In genomic region chr9:69192446-69192845, GRCm38 (mm10) we compare ENCODE assay signal across 21 mouse cellular contexts.
DNase-seq lines count a peak whose midpoint lies in the region; ATAC-seq and TF ChIP-seq lines count a peak whose summit lies in the region.
"Had no signal": no experiment of that assay in that cellular context is flagged by ENCODE, and none has a peak within 500 bp of the region (broad histone marks: within the 10 kb centered on the region; RNA-seq: fewer than 3 reads in every experiment).

No protein-coding gene starts in this region.

- no peak overlapping the region for H3K27ac ChIP-seq in kidney, adult 2 months (ENCODE audit: insufficient read depth, low read depth, low read length)
- H3K27ac ChIP-seq in kidney, embryonic 15.5 days, result no peak overlapping the region
- H3K27ac ChIP-seq in liver, adult 2 months (replicated peaks; ENCODE audit: insufficient read depth, low read depth, low read length), result no peak overlapping the region
- no peak overlapping the region for H3K27ac ChIP-seq in liver, embryonic 11.5 days (ENCODE audit: low read depth, low read length)
- H3K27ac ChIP-seq in liver, postnatal 0 days (ENCODE audit: low read depth), result no peak overlapping the region
- no peak overlapping the region for H3K27ac ChIP-seq in liver, embryonic 12.5 days
- no peak overlapping the region for H3K27ac ChIP-seq in midbrain, embryonic 11.5 days (ENCODE audit: low read depth, low read length)
- no peak overlapping the region for H3K27ac ChIP-seq in midbrain, embryonic 16.5 days (ENCODE audit: low read length)

- no peak overlapping the region for H3K4me3 ChIP-seq in kidney, adult 2 months (ENCODE audit: insufficient read depth, low read depth, low read length)
- no peak overlapping the region for H3K4me3 ChIP-seq in kidney, embryonic 15.5 days (replicated peaks)
- no peak overlapping the region for H3K4me3 ChIP-seq in liver, adult 2 months (ENCODE audit: insufficient read depth, low read depth, low read length)
- H3K4me3 ChIP-seq in liver, embryonic 11.5 days (ENCODE audit: low read depth, low read length), result no peak overlapping the region
- H3K4me3 ChIP-seq in liver, postnatal 0 days (ENCODE audit: low read depth, low read length), result no peak overlapping the region
- H3K4me3 ChIP-seq in liver, embryonic 12.5 days, result no peak overlapping the region
- H3K4me3 ChIP-seq in midbrain, embryonic 11.5 days (ENCODE audit: low read depth, low read length), result no peak overlapping the region
- no peak overlapping the region for H3K4me3 ChIP-seq in midbrain, embryonic 16.5 days (ENCODE audit: low read depth, low read length)

- no peaks in the 10 kb centered on the region for H3K79me2 ChIP-seq in liver, adult 2 months (ENCODE audit: control insufficient read depth, insufficient read depth, low read length)

- peak; percentile 13 for DNase-seq in kidney, adult 2 months
- peak; percentile 58 for DNase-seq in liver, adult 2 months (ENCODE audit: extremely low read depth, low read depth, low spot score)
- DNase-seq in liver, embryonic 11.5 days (ENCODE audit: low spot score), result no peak
- no peak for DNase-seq in liver, postnatal 0 days
- peak; percentile 19 for DNase-seq in midbrain, embryonic 11.5 days (ENCODE audit: low spot score, missing footprints)
- DNase-seq: adrenal gland, adult 2 months; adrenal gland, adult 8-10 months; adrenal gland, postnatal 10 days; adrenal gland, postnatal 14 days; adrenal gland, postnatal 25 days; B cell, adult 2 months; cerebellum, adult 11 months; cerebellum, adult 11-12 months had no signal

- no peak overlapping the region for H3K9ac ChIP-seq in kidney, embryonic 15.5 days
- H3K9ac ChIP-seq in liver, adult 2 months (ENCODE audit: low read depth, low read length), result no peak overlapping the region
- H3K9ac ChIP-seq in liver, embryonic 11.5 days (ENCODE audit: low read depth, low read length), result no peak overlapping the region
- H3K9ac ChIP-seq in liver, postnatal 0 days (replicated peaks), result no peak overlapping the region
- no peak overlapping the region for H3K9ac ChIP-seq in liver, embryonic 12.5 days
- no peak overlapping the region for H3K9ac ChIP-seq in midbrain, embryonic 11.5 days (ENCODE audit: low read length)
- H3K9ac ChIP-seq in midbrain, embryonic 16.5 days (ENCODE audit: low read depth, low read length), result no peak overlapping the region

- no peak for TF ChIP-seq POLR2A in kidney, adult 2 months (IDR thresholded peaks at IDR 0.05; ENCODE audit: low read depth, low read length)
- TF ChIP-seq POLR2A in liver, adult 2 months (IDR thresholded peaks at IDR 0.05; ENCODE audit: extremely low read depth, insufficient read depth, low read length), result no peak

- H3K9me3 ChIP-seq in kidney, embryonic 15.5 days (replicated peaks), result no peaks in the 10 kb centered on the region
- no peaks in the 10 kb centered on the region for H3K9me3 ChIP-seq in liver, embryonic 11.5 days (ENCODE audit: control insufficient read depth, low read length)
- no peaks in the 10 kb centered on the region for H3K9me3 ChIP-seq in liver, postnatal 0 days (ENCODE audit: low read length)
- no peaks in the 10 kb centered on the region for H3K9me3 ChIP-seq in liver, embryonic 12.5 days (replicated peaks)
- H3K9me3 ChIP-seq in midbrain, embryonic 11.5 days (ENCODE audit: control insufficient read depth, low read length), result no peaks in the 10 kb centered on the region
- no peaks in the 10 kb centered on the region for H3K9me3 ChIP-seq in midbrain, embryonic 16.5 days (replicated peaks; ENCODE audit: control insufficient read depth, low read length, poor library complexity, severe bottlenecking)

- H3K27me3 ChIP-seq in kidney, adult 2 months (replicated peaks; ENCODE audit: control insufficient read depth, insufficient read depth, low read length), result no peaks in the 10 kb centered on the region
- no peaks in the 10 kb centered on the region for H3K27me3 ChIP-seq in kidney, embryonic 15.5 days
- no peaks in the 10 kb centered on the region for H3K27me3 ChIP-seq in liver, adult 2 months (ENCODE audit: control insufficient read depth, insufficient read depth, low read length)
- no peaks in the 10 kb centered on the region for H3K27me3 ChIP-seq in liver, embryonic 11.5 days (replicated peaks; ENCODE audit: control insufficient read depth, insufficient read depth, low read length)
- H3K27me3 ChIP-seq in liver, postnatal 0 days (ENCODE audit: insufficient read depth, low read length), result no peaks in the 10 kb centered on the region
- H3K27me3 ChIP-seq in liver, embryonic 12.5 days (replicated peaks), result no peaks in the 10 kb centered on the region
- H3K27me3 ChIP-seq in midbrain, embryonic 11.5 days (ENCODE audit: control insufficient read depth, insufficient read depth, low read length), result no peaks in the 10 kb centered on the region
- H3K27me3 ChIP-seq in midbrain, embryonic 16.5 days (ENCODE audit: control insufficient read depth, insufficient read depth, low read depth, low read length), result no peaks in the 10 kb centered on the region
- H3K27me3 ChIP-seq: CH12.LX, Patski had no signal

- no peak for TF ChIP-seq EP300 in liver, postnatal 0 days (IDR thresholded peaks at IDR 0.05; ENCODE audit: low read depth)

- H3K4me2 ChIP-seq in kidney, embryonic 15.5 days, result no peak overlapping the region
- H3K4me2 ChIP-seq in liver, embryonic 11.5 days, result no peak overlapping the region
- no peak overlapping the region for H3K4me2 ChIP-seq in liver, postnatal 0 days (ENCODE audit: low read depth, low read length)
- H3K4me2 ChIP-seq in liver, embryonic 12.5 days, result no peak overlapping the region
- H3K4me2 ChIP-seq in midbrain, embryonic 11.5 days, result no peak overlapping the region
- no peak overlapping the region for H3K4me2 ChIP-seq in midbrain, embryonic 16.5 days (ENCODE audit: low read length)

- no peak for TF ChIP-seq CTCF in kidney, adult 2 months (conservative IDR thresholded peaks at IDR 0.05; ENCODE audit: insufficient read depth, insufficient read length, low read depth, low read length)
- TF ChIP-seq CTCF in liver, adult 2 months (IDR thresholded peaks at IDR 0.05; ENCODE audit: low read depth, low read length), result no peak
- no peak for TF ChIP-seq CTCF in liver, postnatal 0 days (IDR thresholded peaks at IDR 0.05; ENCODE audit: low read depth)

- WGBS in kidney, adult 2 months, result 79% methylated on average over 8 of the region's 8 CpGs
- WGBS in kidney, embryonic 15.5 days, result 92% methylated on average over 8 of the region's 8 CpGs
- 64% methylated on average over 8 of the region's 8 CpGs for WGBS in liver, adult 2 months
- 83% methylated on average over 8 of the region's 8 CpGs for WGBS in liver, embryonic 11.5 days
- 76% methylated on average over 8 of the region's 8 CpGs for WGBS in liver, postnatal 0 days (ENCODE audit: insufficient replicate concordance)
- 75% methylated on average over 8 of the region's 8 CpGs for WGBS in liver, embryonic 12.5 days (ENCODE audit: insufficient replicate concordance)
- WGBS in midbrain, embryonic 11.5 days, result 87% methylated on average over 8 of the region's 8 CpGs
- WGBS in midbrain, embryonic 16.5 days, result 88% methylated on average over 8 of the region's 8 CpGs

- H3K36me3 ChIP-seq in kidney, adult 2 months (ENCODE audit: control insufficient read depth, insufficient read depth, low read length), result no peaks in the 10 kb centered on the region
- no peaks in the 10 kb centered on the region for H3K36me3 ChIP-seq in kidney, embryonic 15.5 days
- no peaks in the 10 kb centered on the region for H3K36me3 ChIP-seq in liver, adult 2 months (ENCODE audit: control insufficient read depth, insufficient read depth, low read length)
- H3K36me3 ChIP-seq in liver, embryonic 11.5 days (ENCODE audit: control insufficient read depth, insufficient read depth, low read length), result no peaks in the 10 kb centered on the region
- no peaks in the 10 kb centered on the region for H3K36me3 ChIP-seq in liver, postnatal 0 days (replicated peaks; ENCODE audit: insufficient read depth, low read length)
- H3K36me3 ChIP-seq in liver, embryonic 12.5 days, result no peaks in the 10 kb centered on the region
- H3K36me3 ChIP-seq in midbrain, embryonic 11.5 days (ENCODE audit: control insufficient read depth, insufficient read depth, low read length), result no peaks in the 10 kb centered on the region
- no peaks in the 10 kb centered on the region for H3K36me3 ChIP-seq in midbrain, embryonic 16.5 days (ENCODE audit: control insufficient read depth, insufficient read depth, low read length)
- H3K36me3 ChIP-seq: G1E had no signal

- H3K4me1 ChIP-seq in kidney, adult 2 months (ENCODE audit: control insufficient read depth, insufficient read depth, low read length), result peaks cover 21% of the 10 kb centered on the region
- H3K4me1 ChIP-seq in kidney, embryonic 15.5 days, result 0 out of 2 replicates have a peak, but pooled peaks cover 4% of the 10 kb centered on the region
- H3K4me1 ChIP-seq in liver, adult 2 months (ENCODE audit: control insufficient read depth, insufficient read depth, low read length), result no peaks in the 10 kb centered on the region
- no peaks in the 10 kb centered on the region for H3K4me1 ChIP-seq in liver, embryonic 11.5 days (replicated peaks; ENCODE audit: control insufficient read depth, insufficient read depth, low read length)
- H3K4me1 ChIP-seq in liver, postnatal 0 days (ENCODE audit: insufficient read depth), result no peaks in the 10 kb centered on the region
- no peaks in the 10 kb centered on the region for H3K4me1 ChIP-seq in liver, embryonic 12.5 days
- H3K4me1 ChIP-seq in midbrain, embryonic 11.5 days (ENCODE audit: control insufficient read depth, insufficient read depth, low read length), result no peaks in the 10 kb centered on the region
- no peaks in the 10 kb centered on the region for H3K4me1 ChIP-seq in midbrain, embryonic 16.5 days (ENCODE audit: control insufficient read depth, insufficient read depth, low read length)

- ATAC-seq in kidney, embryonic 15.5 days (replicated peaks; ENCODE audit: low FRiP score), result no peak
- ATAC-seq in liver, embryonic 11.5 days (replicated peaks; ENCODE audit: low FRiP score), result no peak
- ATAC-seq in liver, postnatal 0 days, result peak; percentile 40; the same call in 1 of the 2 replicates
- ATAC-seq in liver, embryonic 12.5 days, result no peak
- no peak for ATAC-seq in midbrain, embryonic 11.5 days (ENCODE audit: low FRiP score)
- no peak for ATAC-seq in midbrain, embryonic 16.5 days
- ATAC-seq: activated CD4-positive, CD25-positive, alpha-beta regulatory T cell, adult 4 months; CD4-positive, CD25-positive, alpha-beta regulatory T cell, adult 4 months; Patski had no signal

Comparison
In these comparisons a context has a peak if more than half of its experiments do, and no peak if none do; other contexts are left out.
1. DNase-seq: peak in kidney, adult 2 months (single experiment), liver, adult 2 months (single experiment) and midbrain, embryonic 11.5 days (single experiment); none in liver, embryonic 11.5 days (single experiment) and liver, postnatal 0 days (single experiment).